Mouse (Mus musculus) embryo, embryonic 10.5 days (tissue): ENCODE measurements at regions not wholly inside any gene's neighbourhood (a gene's known extent, or its start where the extent isn't known, plus 50 kb on each side); places are given as distances from the start of the nearest gene placed in this dataset.
"Not testable (repeated sequence)": the region's sequence is repeated elsewhere in the genome, so short reads cannot be mapped to it uniquely, and the experiment has no call there.

Experiments used
- DNase-seq: peaks from one replicate; pipeline ENCODE4 v3.0.0-alpha.2; 2015; ENCODE audit warnings: low spot score

DNA sequence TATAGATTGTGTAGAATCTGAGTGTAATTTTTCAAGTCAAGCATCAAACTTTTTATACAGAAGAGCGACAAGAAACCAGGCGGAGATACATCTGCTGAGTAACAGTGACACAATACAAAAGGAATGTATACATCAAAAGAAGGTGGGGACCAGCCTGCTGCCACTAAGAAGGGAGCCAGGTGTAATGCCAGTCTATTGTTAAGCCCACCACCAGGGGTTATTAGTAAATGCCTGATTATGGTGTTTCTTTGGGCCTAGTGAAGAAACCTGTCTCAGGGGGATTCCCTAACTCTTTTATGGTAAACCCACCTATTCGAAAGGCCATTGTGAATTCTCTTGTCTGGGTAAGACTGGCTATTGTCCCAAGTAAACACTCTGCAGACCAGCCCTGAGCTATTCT is 126.3 kb upstream of the Thpo start:
- not testable (repeated sequence) for DNase-seq

DNA sequence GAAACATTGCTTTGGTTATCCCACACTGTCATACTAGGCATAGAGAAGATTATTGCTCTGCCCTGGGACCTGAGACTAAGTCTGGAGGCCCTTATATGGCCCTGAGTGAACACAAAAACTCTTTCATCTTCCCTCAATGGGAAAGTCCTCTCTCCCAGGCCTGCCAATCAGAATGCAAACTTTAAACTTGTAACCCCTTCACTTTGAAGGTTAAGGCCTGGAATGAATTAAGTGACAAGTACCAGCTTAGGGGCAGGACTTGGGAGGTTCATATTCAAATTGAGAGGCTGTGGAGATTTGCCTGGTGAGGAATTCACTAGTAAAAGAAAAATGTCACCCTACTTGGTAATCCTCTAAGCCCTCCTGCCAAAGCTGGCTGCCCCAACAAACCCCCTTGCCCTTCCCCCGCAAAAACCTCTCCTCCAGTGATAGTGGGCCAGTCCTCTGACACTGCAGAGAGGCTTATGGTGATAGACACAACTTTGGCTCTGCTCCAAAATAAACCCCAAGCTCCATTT is 120.4 kb upstream of the Thpo start:
- peak; percentile 60 for DNase-seq

DNA sequence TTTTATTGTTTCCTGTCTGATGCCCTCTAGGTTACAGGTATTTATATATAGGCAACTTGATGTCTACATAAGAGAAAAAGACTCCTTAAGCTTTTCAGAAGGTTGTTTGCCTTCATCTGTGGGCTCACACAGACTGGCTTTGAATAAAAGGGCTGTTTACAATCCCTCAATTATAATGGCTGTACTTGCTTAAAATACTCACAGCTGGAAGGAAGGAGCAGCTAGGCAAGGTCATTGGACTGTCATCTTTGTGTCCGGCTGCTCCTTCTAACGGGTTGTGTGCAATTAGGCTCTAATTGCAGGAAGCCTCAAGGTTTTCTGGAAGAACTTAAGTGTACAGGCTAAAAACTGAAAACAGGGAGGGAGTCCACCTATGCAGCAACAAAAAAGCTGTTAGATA is 103.8 kb upstream of the Thpo start:
- DNase-seq = peak; percentile 36

DNA sequence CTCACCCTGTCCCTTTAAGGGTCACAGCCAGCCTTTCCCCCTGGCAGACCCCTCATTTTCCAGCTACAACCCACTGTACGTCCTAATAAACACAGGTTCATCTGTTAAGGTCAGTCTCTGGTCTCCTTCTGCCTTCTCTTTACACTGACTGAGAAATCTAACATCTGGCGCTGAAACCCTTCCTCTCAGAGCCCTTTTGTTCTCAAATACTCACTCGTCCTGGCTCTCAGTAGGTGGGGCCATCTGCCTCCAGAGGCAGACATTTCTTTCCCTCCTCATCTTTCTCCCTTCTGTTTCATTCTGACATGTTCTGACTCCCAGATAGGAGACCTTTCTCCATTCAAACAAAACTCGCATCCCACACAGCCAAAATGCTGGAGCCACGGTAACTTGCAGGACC is 102.6 kb upstream of the Thpo start:
- peak; percentile 67 for DNase-seq

DNA sequence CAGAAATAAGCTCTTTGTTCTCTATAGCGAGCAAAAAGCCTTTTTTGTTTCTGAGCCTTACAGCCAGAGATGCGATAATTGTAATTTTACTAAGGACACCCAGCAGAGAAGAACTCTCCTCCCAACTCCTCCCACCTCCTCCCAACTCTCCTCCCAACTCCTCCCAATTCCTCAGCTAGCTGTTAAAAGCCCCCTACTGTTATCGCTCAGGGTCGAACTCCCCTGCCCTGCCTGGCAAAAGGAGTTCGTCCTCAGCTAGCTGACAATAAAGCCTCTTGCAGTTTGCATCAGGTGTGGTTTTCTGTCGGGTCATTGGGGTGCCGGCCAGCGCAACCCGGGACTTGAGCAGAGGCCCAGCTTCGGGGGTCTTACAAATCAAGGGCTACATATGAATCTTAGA is 99.5 kb upstream of the Thpo start:
- not testable (repeated sequence) for DNase-seq

DNA sequence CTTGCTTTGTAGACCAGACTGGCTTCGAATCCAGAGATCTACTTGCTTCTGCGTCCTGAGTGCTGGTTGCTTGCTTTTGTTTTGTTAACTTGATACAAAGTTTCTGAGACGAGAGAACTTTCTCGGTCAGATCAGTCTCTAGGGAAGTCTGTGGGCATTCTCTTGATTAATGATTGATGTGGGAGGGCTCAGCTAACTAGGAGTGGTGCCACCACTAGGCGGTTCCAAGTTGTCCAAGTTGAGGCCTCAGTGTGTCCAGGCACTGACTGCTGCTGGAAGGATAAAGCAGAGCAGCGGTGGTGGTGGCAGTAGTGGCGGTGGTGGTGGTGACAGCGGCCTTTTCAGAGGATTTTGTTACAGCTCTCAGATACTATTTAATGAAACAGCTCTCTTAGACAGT is 99.0 kb upstream of the Thpo start:
- no peak for DNase-seq

DNA sequence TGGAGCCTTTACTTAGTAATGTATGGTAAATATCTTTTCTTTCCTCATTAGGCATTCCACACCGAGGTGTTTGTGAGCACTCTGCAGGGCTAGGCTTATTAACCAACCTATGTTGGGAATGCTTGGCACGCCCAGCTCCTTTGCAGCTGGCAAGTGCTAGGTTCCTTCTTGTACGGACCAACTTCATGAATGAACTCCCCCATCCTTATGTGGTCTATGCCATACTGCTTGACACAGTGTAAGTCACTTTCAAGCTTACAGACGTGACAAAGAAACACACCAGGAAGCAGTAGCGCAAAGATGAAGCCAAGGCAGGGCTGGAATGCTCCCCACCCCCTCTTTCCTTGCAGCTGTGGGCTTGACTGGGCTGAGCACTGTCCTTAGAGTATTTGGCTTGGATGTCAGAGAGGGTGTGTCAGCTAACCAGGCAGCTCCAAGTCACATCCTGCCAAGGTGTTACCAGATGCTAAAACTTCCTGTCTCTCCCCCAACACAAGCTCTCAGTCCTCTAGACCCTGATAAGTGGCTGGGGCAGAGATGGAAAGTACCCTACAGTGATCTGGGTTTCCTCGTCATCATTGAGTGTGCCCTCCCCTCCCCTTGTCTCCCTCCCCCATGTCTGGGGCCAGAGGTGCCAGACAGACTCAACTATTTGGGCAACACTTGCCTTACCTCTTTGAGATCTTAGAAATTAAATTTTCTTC is 95.6 kb upstream of the Thpo start:
- DNase-seq = no peak

DNA sequence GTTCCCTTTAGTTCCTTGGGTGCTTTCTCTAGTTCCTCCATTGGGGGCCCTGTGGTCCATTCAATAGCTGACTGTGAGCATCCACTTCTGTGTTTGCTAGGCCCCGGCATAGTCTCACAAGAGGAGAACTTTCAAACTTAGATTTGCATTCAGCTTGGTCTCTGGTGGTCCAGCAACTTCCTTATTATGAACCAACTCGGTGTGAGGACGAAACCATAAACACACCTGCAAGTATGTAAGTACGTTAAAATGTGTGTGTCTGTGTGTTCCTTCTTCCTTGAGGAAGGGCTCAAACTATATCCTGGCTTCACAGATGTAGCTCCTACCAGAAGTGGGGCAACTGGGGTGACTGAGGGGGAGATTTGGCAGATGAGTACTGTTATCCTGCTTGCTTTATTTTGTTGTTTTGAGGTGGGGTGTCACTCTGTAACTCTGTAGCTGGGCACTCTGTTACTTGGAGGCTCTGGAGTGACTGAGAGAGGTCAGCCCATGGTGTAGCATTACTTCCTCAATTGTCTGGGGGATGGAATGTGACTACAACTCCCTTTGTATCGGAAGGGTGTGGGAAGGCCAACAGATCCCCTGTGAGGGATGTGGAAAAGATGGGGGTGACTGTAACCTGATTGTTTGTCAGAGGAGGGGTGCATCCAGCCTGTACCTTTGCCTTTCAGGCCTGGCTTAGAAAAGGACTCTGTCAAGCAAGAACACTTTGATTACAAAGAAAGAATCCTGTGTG is 94.9 kb upstream of the Thpo start:
- no peak for DNase-seq

DNA sequence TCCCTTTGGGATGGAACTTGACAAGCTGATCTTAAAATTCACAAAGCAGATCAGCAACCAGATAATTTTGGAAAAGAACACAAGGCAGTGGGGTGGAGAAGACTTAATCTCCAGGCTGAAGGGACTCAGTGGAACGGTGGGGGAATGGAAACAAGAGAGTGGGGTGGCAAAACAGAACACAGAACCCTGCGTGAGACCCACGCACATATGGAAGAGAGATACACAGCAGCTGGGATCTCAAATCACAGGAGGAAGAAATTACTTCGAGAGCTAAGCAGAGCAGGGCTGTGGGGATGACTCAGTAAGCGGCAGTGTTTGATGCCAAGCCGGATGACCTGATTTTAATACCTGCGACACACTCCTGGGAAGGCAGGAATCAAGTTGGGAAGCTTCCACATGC is 89.9 kb upstream of the Thpo start:
- DNase-seq = no peak

DNA sequence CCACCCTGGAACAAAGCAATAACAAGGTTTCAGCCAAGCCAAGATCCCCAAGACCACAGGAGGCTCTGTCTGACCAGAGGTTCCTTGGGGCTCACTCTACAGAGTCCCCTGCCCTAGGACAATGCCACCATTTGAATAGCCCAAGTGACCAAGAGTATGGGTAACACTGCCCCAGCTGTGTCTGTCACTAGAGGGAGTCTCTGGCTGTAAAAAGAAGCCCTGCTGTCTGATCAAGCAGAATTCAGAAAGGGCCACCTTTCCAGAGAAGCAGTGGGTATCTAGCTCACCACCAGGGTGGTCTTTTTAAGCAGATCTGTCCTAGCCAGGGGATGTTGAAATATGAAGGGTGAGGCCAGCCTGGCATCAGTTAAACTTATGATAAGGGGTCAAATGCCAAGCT is 86.6 kb upstream of the Thpo start:
- DNase-seq = no peak

DNA sequence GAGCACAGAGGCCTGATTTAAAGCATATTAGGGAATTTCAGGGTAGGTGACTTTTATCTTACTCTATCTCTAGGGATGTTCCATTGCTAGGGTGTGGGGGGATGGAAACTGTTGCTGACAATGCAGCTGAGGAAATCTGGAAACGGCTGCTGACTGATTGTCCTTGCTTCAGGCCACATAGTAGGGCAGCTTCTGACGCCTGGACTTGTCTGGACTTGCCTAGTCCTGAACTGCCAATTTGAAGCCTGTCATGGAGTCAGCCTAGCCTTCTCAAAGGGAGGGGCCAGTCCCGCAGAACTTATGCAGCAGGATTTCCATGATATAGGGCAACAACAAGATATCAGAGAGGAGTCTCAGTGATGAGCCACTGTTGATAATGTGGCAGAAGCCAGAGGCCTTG is 85.3 kb upstream of the Thpo start:
- no peak for DNase-seq

DNA sequence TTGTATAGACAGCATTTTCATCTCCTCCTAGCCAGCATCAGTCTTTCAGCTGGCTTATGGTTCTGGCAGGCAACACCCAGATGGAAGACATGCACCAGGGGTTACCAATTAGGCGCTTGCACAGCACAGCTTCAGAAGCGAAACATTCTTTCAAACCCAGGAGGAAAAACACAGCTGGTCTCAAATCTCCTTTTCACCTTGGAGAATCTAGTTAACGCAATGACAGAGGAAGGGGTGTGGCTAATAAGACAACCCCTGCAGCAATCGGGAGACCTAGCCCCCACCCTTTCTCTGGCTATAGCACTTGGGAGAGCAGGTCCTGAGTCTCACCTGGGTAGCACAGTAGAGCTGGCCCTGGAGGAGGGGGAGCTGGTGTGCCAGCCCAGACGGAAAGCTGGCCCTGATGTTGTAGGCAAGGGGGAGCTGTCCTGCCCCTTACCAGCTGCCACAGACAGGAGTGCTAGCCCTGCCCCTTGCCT is 84.4 kb upstream of the Thpo start:
- no peak for DNase-seq

DNA sequence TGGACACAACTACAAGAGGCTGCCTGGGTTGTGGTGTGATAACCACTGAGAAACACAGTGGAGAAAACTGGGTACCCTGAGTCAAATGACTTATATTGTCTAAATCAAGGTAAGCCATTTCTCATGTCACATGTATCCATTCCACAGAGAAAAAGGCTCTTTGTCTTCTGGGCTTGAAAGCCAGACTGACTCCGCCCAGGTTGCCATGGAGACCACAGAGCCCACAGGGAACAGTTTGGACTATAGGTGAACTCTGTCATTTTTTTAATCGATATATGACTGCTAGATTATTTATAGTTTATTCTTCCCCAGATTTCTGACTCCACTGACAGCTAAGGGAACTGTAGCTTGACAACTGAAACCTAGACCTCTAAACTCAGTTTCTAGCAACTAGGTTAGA is 80.7 kb upstream of the Thpo start:
- peak; percentile 54 for DNase-seq

DNA sequence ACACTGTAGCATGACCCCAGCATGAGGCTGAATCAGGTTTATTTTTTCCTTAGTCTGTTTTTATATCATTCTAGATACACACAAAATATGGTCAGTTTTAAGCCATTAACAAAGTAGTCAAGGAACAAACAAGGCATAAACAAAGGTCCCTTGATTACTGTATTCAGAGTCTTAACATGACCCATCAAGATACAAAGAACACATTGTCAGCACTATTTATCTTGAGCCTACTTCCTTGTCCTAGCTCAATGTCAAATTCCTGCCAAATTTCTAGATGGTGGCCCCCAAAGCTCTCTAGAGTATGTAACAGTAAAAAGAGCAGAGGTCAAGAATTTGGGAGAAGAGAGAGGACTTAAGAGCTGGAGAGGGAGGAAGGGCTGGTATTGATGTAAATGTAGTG is 79.9 kb upstream of the Thpo start:
- DNase-seq = no peak

DNA sequence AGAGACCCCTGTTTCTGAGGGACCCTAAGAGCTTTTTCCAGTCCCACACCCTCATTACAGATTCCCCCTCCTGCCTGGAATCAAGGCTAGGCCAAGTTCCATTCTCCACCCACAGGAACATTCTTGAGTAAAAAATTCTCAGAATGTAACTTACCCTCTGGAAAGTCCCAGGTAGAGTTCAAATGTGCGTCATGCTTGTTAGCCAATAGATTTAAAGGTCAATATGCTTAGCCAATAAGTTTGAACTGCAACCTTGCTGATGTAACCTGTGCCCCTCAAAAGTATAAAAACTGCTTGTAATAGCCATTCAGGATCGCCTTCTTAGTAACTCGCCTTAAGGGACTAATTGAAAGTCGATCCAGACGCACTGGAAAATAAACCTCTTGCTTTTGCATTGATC is 77.7 kb upstream of the Thpo start:
- not testable (repeated sequence) for DNase-seq

DNA sequence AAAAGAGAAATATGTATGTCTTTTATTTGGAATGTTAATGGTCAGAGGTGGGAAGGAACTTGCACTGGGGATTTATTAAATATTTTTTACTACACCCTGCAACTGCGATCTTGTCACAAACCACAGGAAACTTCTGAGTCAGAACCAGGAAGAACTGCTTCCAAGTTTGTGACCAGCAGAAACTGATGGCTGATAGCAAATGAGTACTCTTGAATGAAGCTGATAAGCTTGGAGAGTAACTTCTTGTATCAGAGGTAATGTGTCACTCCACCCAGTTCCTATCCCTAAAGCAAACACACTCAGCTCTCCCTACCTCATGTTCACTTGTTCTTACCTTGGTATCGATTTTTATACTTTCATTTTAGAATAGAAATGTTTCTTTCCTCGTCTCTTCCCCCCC is 76.0 kb upstream of the Thpo start:
- DNase-seq = no peak

DNA sequence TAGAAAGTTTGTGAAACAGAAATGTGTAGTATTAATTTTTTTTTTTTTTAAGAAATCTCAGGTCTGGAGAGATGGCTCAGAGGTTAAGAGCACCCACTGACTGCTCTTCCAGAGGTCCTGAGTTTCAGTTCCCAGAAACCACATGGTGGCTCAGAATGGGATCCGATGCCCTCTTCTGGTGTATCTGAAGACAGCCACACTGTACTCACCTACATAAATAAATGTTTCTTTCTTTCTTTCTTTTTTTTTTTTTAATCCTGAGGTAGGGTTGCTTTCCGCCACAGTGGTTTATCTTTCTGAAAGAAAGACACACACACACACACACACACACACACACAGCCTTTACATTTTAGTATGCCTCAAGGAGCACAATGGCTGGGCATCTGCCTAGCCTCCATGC is 74.0 kb upstream of the Thpo start:
- no peak for DNase-seq

DNA sequence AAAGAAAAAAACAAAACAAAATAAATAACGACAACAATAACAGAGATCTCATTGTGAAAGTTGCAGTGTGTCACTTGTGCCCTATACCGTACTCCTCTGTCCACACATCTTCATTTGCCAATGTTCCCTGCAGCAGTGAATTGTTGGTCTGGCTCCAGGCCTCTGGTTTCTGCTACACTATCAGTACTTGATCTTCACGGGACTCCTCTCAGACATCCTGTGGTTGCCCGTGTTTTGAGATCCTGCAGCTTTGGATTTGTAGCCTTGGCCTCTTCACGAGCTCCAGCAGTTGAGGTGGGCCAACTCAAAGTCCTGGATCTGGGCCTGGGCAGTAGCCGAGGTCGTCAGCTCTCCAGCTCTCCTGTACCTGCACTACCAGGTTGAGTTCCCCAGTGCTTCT is 72.4 kb upstream of the Thpo start:
- no peak for DNase-seq

DNA sequence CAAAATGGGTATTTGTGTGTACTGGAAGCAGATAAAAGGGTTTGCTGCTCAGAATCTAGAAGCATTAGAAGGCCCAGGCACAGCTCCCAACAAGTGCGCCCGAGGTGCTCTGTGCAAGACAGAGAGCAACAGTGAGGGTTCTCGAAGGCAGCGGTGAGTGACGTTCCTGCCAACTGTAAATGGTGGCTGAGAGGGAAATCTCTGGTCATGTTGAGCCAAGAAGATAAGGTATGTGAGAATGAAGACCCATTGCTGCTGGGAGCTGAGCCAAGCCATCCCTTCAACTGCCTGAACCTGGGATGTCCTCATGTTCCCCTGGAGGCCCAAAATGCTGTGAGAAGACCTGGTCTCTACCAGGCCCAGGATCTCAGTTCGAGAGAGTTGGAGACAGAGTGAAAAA is 71.5 kb upstream of the Thpo start:
- no peak for DNase-seq

DNA sequence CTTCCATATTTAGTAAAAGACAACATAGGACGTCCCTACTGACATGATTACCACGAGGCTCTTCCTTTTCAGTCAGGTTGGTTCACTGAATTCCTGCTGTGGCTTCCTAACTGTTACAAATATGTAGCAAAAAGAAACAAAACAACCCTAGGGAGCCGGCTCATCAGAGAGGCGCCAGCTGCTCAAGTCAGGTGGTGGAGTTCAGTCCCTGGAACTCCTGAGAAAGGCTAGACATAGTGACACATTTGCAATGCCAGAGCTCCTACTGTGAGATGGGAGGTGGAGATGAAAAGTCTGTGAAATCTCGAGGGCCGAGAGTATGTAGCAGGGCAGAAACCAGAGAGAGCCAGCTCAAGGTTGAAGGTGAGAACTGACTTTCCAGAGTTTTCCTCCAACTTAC is 70.8 kb upstream of the Thpo start:
- no peak for DNase-seq

DNA sequence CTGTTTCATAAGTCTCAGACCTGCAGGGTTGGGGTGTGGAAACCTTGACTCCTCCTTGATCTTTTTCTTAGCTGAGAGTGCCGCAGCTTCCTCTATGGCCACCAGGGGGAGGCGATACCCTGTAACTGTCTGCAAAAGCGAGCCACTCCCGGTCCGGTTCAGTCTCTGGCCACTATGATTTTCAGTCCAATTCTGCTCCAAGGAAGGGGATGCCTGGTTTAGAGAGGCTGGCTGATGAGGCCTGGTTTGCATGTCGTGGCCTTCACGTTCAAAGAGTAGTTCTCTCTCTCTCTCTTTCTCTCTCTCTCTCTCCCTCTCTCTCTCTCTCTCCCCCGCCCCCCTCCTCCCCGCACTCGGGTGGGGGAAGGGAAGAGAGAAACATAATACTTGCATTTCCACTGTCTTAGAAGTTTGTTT is 70.3 kb upstream of the Thpo start:
- peak; percentile 90 for DNase-seq

DNA sequence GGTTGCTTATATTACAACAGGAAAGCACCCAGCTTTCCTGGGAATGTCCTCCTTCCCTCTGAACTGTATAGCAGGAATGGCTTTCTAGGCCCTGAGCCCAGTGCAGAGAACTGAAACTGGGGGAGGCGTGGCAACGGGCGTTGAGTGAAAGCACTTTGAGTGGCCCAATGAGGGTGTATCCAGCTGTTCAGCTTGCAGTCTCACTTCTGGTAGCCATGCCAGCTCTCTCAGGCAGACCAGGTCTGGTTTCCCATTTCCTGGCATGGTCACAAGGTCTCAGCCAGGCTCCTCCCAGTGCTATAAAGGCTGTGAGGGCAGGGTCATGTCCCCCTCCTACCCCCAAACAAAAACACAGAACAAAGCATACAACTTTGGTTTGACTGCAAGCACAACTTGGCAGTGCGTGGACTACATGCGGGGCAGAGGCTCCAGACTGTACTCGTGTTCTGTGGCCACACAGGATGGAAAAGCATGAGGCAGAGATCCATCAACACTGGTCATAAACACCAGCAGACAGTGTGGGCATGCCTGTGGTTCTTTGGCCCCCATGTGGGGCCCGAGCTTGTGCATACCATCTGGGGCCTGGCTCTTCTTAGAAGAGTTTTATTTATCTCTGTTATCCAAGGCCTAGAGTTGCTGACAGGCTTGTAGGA is 69.1 kb upstream of the Thpo start:
- DNase-seq = peak; percentile 8

DNA sequence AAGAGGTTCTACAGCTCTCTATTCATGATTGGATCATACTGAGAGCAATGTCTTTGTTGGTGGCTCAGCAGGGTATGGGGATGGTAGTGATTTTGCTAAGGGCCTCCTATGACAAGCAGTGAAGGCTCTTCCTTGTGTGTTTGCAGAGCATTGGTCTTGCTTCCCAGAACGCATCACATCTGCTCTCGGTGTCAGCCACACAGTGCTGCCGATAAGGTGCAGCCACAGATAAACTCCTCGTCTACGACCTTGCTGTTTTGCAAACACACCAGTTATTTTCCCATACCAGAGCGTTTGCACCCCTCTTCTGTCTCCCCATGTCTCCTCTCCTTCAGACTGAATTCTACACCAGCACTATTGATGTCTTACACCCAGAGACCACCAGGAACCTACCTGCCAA is 68.4 kb upstream of the Thpo start:
- DNase-seq = no peak
